Mouse (Mus musculus): ENCODE measurements around the gene Gm20721.
A peak's percentile ranks its signal among the peaks of the same experiment; 100 is the strongest.
"Not testable (repeated sequence)": the region's sequence is repeated elsewhere in the genome, so short reads cannot be mapped to it uniquely, and the experiment has no call there.

Gm20721 gene

GRCm38 (mm10) chr2:174329663-174330615 lies 16.6 kb downstream of the Gm20721 start:
- peak; percentile 56 for DNase-seq (ENCODE audit: low spot score)

GRCm38 (mm10) chr2:174328926-174329662 lies 17.4 kb downstream of the Gm20721 start:
- peak; percentile 30 for DNase-seq (ENCODE audit: low spot score)

GRCm38 (mm10) chr2:174328358-174328905 lies 18.1 kb downstream of the Gm20721 start:
- peak; percentile 20 for DNase-seq (ENCODE audit: low spot score)

GRCm38 (mm10) chr2:174327295-174327981 lies 19.1 kb downstream of the Gm20721 start:
- peak; percentile 67 for DNase-seq (ENCODE audit: low spot score)

- DNase-seq (ENCODE audit: low spot score) = no peak
Observed at GRCm38 (mm10) chr2:174326481-174326880, 20.0 kb downstream of the Gm20721 start.

- no peak for DNase-seq (ENCODE audit: low spot score)
Observed at GRCm38 (mm10) chr2:174325989-174326388, 20.5 kb downstream of the Gm20721 start.

- DNase-seq (ENCODE audit: low spot score) = no peak
Observed at GRCm38 (mm10) chr2:174316661-174317060, 29.9 kb downstream of the Gm20721 start.

- DNase-seq (ENCODE audit: low spot score) = not testable (repeated sequence)
Observed at GRCm38 (mm10) chr2:174315445-174315844, 31.1 kb downstream of the Gm20721 start.

GRCm38 (mm10) chr2:174312661-174313060 lies 33.9 kb downstream of the Gm20721 start:
- DNase-seq (ENCODE audit: low spot score) = no peak

- peak; percentile 52 for DNase-seq (ENCODE audit: low spot score)
Observed at GRCm38 (mm10) chr2:174312118-174312647, 34.3 kb downstream of the Gm20721 start.

- DNase-seq (ENCODE audit: low spot score) = no peak
Observed at GRCm38 (mm10) chr2:174311613-174312012, 34.9 kb downstream of the Gm20721 start.

GRCm38 (mm10) chr2:174310913-174311514 lies 35.5 kb downstream of the Gm20721 start:
- no peak for DNase-seq (ENCODE audit: low spot score)

- DNase-seq (ENCODE audit: low spot score) = no peak
Observed at GRCm38 (mm10) chr2:174307903-174308302, 38.6 kb downstream of the Gm20721 start.

GRCm38 (mm10) chr2:174305646-174306045 lies 40.9 kb downstream of the Gm20721 start:
- no peak for DNase-seq (ENCODE audit: low spot score)

- DNase-seq (ENCODE audit: low spot score) = no peak
Observed at GRCm38 (mm10) chr2:174302526-174302925, 44.0 kb downstream of the Gm20721 start.

GRCm38 (mm10) chr2:174300666-174301065 lies 45.8 kb downstream of the Gm20721 start:
- no peak for DNase-seq (ENCODE audit: low spot score)

GRCm38 (mm10) chr2:174300186-174300585 lies 46.3 kb downstream of the Gm20721 start:
- no peak for DNase-seq (ENCODE audit: low spot score)

- no peak for DNase-seq (ENCODE audit: low spot score)
Observed at GRCm38 (mm10) chr2:174299771-174300160, 46.7 kb downstream of the Gm20721 start.

GRCm38 (mm10) chr2:174299091-174299770 lies 47.3 kb downstream of the Gm20721 start:
- no peak for DNase-seq (ENCODE audit: low spot score)

- no peak for DNase-seq (ENCODE audit: low spot score)
Observed at GRCm38 (mm10) chr2:174298471-174298870, 48.0 kb downstream of the Gm20721 start.

- no peak for DNase-seq (ENCODE audit: low spot score)
Observed at GRCm38 (mm10) chr2:174297851-174298250, 48.7 kb downstream of the Gm20721 start.
